Mouse (Mus musculus): ENCODE results near the gene Gtf2h4.

The Gtf2h4 gene

GRCm38 (mm10) chr17:35673416-35674035 lies at the start of gene Gtf2h4:
TSS of gene Gtf2h4 (minus strand) at chr17:35673739.
- in situ Hi-C loops (cut with MboI) = no loop called here

DNA sequence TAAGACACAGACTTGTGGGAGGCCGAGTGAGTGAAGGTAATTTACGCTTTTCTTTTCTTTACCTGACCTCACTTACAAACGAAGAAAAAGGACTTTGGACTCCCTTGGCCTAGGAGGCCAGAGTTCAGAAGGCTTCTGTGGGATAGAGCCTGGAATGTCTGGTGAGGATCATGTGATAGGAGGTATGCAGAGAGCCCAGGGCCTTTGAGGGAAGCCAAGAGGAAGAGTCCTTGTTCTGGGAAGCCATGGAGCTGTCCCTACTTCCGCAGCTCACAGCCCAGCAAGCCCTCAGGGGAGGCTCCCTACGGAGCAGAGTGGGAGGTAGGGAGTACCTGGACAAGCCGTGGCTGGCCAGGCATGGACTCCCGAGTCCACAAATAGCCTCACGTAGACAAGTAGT lies 48.1 kb upstream of the Gtf2h4 start:
- in situ Hi-C loops (cut with MboI) = no loop called here

- in situ Hi-C loops (cut with MboI) = no loop called here
Observed at GRCm38 (mm10) chr17:35720340-35720727, 46.8 kb upstream of the Gtf2h4 start.

DNA sequence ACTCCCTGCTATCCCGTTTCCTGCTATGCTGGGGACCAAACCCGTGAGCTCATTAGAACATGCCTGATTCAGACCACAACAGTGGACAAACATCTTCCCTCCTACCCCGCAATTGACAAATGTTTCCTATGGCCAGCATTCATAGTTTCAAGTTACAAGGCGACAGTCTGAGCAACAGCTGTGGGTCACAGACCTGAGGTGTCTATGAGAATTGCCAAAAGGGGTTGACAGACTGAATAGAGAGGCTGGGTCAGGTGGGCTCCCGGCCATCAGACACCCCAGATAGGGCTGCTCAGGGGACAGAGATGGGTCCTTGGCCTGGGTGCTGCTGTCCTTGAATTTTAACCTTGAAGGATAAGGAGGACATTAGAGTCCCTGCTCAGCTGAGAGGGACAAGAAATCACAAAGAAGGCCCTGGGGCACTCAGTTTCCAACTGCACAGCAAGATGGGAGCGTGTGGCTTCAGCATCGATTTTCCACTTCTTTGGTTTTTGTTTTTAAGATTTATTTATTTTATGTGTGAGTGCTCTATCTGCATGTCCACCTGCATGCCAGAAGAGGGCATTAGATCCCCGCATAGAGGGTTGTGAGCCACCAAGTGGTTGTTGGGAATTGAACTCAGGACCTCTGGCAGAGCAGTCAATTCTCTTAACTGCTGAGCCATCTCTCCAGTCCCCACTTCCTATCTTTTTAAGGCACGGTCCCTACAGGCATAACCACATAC lies 46.2 kb upstream of the Gtf2h4 start:
- in situ Hi-C loops (cut with MboI) = no loop called here

DNA sequence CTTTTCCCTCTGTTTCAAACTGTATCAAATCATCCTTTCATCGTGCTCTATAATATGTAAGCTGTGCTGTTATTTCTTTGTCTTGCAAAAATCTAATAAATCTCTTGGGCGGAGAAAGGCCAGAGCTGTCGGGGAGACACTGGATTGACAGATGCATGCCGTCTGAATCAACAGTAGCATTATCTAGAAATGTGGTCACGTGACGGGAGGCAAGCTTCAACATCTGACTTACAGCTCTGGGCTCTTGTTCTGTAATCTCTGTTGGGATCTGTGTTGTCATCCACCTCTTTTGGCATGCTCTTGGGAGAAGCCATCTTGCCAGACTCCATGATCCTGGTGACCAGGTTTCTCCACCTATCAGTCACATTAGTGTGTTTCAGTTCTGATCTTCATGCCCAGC lies 43.5 kb upstream of the Gtf2h4 start:
- in situ Hi-C loops (cut with MboI) = no loop called here

DNA sequence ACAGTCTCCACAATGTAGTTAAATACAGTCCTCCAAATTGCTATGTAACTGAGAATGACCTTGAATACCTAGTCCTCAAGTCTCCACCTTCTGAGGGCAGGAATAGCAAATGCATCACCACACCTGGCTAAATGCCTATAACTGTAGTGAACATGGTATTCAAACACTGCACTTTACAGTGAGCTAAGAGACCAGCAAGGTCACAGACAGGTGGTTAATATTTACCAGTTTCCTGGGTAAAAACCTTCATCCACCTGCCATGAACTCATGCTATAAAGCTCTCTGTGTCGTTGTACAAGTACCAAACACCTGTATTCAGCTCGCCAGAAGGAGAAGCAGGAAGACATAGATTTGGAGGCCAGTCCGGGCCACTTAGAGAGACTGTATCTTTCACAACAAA lies 42.6 kb upstream of the Gtf2h4 start:
- in situ Hi-C loops (cut with MboI) = no loop called here

DNA sequence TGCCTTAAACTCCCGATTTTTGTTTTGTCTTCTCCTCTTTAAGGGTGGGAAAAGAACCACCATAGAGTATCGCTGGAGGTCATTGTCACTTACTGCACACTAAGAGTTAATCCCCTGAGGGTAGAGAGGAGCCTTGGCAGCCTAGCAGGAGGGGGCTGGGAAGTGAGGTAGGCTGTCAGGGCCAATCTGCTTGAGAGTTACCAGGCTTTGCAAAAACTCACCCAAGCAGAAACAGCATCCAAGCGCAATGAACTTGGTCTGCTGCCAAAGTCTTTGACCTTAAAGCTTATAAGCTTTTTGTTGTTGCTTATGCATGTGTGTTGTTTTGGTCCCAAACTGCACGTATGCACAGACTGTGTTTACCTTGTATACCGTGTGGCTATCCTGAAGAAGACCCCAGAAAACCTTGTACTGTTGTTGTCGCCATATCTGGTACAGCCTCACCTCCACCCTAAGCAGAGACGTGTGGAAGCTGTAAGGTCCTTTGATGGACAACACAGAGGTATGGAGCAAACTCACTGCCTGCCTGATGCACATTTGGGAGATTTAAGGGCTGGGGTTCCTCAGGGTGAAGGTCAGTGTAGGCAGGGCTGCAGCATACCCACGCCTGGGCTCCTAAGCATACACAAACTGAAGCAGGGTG lies 37.3 kb upstream of the Gtf2h4 start:
- in situ Hi-C loops (cut with MboI) = no loop called here

DNA sequence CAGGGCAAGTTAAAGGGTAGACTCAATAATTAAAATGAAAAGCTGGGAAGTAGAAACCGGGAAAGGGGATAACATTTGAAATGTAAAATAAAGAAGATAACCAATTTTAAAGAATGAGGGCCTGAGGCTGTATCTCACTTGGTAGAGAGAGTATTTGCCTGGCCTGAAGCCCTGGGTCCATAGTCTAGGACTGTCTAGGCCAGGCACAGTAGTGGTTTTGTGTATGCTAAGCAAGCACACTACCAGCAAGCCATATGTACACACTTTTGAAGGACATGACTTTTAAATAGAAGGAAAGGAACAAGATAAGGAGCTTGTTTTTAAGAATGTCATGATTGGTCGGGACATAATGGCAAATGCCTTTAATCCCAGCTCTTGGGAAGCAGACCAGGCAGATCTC lies 35.1 kb upstream of the Gtf2h4 start:
- in situ Hi-C loops (cut with MboI) = no loop called here

- in situ Hi-C loops (cut with MboI) = no loop called here
Observed at GRCm38 (mm10) chr17:35707929-35708328, 34.4 kb upstream of the Gtf2h4 start.

DNA sequence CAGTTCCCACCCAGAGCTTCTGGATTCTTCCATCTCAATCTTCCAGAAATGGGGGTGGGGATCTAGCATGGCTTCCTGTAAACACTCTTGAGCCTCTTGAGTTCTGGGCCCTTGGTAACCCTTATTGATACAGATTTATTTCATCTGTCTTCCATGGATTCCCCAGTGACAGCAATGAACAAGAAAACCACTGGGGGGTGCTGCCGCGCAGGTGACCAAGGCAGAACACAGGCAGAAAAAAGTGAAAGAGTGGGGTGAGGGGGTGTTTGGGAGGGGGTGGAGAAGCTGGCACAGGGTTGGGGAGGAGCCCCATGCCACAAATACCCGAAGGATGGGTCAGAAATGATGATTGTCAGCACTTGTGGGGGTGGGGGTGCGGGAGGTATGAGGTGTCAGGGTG lies 32.3 kb upstream of the Gtf2h4 start:
- in situ Hi-C loops (cut with MboI) = no loop called here

DNA sequence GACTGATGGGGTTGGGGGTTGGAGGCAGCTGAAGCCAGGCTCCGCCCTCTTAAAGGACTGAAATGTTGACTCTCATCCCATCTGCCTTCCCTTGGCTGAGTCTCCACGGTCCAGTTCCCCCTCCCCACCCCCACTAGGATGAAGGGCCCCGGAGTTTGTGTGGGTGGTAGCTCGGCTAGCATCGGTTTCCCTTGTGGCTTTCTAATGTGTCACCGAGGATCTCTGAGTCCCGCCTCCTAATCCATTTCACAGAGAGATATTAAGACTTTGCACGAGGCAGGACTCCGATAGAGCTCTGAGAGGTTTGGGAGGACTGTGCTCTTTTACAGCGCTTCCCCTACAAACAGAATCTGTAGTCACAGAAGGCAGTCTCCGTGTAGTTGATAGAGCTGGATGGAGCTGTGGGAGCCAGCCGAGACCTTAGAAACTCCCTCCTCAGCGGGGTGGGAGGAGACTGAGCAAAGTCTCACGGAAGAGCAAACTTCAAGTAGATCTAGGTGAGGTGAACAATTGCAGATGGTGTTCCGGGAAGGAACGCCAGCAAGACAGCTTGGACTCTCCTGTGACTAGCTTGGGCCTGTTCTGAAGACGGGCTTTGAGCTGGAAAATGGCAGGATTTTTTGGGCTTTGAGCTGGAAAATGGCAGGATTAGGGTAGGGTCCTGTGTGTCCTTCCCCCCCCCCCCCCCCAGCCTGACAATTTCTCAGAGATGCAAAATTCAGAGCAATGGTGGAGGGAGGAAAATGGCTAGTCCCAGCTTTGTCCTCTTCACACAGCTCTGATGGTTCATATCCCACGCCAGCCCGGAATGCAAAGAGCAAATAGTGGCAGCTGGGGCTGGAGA lies 31.3 kb upstream of the Gtf2h4 start, which contains the start of gene Ddr1:
Gene Ddr1 (minus strand): TSS at position 1 of the 844 bp plus-strand sequence.
- in situ Hi-C loops (cut with MboI) = no loop called here

DNA sequence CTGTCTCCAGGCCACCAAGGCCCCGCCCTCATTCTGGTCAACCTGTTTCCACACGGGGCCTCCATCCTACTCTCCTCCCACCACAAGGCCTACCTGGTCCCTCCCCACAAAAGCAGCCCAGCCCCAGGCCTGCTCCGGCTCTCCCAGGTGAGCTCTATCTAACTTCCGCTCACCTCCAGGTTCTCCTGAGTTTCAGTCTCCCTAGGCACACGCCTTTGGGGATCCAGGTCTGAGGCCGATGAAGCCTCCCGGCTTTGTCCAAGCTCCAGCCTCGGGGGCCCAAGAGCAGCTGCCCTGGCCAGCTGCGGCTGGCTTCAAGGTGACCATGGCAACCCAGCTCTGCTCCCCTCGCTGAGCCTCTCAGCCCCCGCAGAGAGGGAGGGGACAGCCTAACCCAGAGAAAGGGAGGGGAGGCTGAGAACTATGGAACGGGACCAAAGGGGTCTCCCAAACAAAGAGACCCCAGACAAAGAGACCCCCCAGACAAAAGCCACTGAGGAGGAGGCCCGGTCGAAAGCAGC lies 30.3 kb upstream of the Gtf2h4 start:
- in situ Hi-C loops (cut with MboI) = no loop called here

GRCm38 (mm10) chr17:35703065-35703464 lies 29.5 kb upstream of the Gtf2h4 start:
- in situ Hi-C loops (cut with MboI) = no loop called here

DNA sequence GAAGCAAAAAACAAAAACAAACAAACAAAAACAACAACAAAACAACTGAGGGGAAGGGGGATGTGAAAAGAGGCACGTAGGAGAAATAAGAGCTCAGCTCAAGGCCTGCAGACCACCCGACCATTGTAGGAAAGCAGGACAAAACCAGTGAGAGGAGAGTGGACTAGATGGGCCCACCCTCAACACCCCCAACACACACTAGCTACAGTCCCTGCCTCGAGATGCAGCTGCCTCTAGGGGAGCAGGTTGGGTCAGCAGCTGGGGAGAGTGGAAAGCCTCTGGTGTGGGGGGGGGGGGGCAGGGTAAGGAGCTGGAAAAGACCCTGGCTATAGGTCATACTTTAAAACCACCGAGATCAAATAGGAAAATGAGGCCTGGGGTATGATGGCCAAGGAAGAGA lies 29.1 kb upstream of the Gtf2h4 start:
- in situ Hi-C loops (cut with MboI) = no loop called here

DNA sequence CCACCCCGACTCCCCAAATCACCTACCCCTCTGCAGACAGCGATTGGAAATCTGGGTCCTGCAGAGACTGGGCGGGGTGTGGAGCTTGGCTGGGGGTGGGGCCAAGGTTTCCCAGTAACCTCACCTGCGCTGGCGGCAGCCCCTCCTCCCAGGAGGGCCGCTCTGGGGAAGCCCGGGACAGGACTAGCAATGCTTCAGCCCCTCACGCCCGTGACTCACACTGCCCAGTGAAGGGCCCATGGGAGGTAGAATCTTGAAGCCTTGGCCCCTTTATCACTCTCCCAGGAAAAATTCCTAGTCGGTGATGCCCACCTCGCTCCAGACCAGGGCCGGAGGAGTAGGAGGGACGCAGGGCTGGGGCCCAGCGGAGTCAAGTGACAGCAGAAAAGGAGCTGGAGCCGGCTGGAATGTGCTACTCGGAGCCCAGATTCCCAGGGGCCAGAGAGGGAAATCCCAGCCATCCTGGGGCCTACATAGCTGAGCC lies 28.5 kb upstream of the Gtf2h4 start:
- in situ Hi-C loops (cut with MboI) = no loop called here

DNA sequence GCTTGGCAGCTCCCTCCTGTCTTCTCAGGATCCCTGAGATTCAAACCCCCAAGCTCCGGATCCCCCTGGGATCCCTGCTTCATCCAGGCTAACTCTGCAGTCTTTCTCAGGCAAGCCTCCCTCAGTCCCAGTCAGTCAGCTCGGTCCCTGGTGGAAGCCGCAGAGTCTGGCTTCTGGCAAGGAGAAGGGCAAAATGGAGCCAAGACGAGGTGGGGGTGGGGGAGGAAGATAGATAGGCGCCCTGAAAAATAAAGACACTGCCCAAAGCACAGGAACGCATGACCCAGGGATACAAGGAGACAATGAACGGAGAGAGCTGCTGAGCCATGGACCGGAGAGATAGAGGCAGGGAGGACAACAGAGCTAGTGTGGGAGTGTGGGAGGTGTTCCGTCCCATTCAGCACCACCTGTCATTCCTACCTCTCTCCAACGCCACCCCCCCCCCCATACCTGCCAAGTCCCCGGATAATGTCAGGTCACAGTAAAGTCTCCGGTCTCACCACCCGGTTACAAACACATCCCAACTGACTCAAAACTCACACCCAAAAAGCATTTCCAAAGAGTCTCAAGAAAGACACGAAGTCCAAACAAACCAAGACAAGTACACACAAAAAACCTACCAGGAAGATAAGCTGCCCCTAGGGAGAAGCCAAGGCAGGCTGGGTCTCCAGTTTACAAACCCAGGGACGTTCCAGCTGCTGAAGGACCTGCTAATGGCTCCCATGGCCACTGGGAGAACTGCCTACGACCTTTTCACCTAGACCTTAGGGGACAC lies 27.9 kb upstream of the Gtf2h4 start:
- in situ Hi-C loops (cut with MboI) = no loop called here

GRCm38 (mm10) chr17:35700371-35700961 lies 26.9 kb upstream of the Gtf2h4 start:
- in situ Hi-C loops (cut with MboI) = no loop called here

- in situ Hi-C loops (cut with MboI) = no loop called here
Observed at GRCm38 (mm10) chr17:35699919-35700318, 26.4 kb upstream of the Gtf2h4 start.

DNA sequence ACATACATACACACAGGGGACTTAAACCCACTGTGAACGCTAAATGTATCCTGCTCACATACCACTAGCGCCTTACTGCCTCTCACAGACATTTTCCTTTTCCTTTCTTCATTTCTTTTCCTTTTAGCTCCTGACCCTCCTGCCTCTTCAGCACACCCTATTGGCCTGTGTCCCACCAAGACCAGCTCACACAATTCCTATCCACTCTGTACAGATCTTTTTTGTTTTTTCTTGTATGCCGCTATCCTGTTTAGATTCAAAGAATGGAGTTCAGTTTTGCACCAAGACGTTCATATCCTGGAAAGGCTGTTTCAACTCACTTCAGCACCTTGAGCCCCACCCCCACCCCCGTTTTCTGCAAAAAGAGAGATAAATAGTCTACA lies 25.0 kb upstream of the Gtf2h4 start:
- in situ Hi-C loops (cut with MboI) = no loop called here

DNA sequence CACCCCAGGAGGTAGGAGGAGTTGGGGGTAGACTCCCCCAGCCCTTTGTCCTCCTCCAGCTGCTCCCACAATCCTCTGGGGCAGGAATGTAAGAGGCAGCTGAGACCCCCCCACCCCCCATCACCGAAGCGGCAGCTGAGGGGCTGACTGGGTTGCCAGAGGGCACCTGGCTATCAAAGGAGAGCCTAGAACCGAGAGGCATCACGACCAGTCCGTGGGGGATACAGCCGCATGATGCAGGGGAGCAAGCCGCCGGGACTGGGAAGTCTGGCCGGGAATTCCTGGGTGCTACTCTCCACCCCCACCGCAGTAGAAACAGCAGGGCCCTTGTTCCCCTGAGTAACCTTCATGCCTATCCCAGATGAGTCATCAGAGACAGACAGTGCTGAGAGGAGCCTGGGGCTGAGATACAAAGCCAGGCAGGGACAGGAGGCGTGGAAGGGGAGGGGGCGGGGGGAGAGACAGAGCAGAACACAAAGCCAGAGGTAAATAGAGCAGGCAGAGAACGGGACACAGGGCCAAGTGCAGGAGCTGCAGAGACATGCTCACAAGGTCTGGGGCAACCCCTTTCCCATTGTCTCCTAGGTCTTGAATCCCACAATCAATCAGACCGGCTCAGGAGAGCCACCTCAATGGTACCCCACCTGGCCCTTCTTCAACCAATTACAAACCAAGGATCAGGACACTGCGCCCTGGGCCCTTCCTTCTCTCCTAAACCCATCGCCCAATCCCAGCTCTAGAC lies 24.4 kb upstream of the Gtf2h4 start:
- in situ Hi-C loops (cut with MboI) = no loop called here

Data from mature B cell (primary cell).